Comparison of ENCODE assay signal across 14 mouse cellular contexts in the genomic region with DNA sequence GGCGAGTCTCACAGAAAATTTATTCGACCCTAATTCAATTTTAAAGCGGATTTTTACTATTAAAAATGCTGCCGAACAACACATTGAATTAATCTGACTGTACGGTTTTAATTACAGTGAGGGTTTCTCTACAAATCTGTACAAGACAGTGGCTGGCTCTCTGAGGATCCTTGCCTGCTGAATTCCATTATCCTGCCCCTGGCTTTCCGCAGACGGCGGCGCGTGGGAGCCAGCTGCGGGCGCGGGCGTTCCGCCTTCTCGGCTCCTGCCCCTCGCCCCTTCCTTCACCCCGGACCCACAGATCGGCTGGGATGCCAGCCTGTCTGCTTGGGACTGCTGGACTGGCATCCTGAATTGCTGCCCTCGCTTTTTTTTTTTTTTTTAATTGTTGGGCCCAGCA. TPM values are rescaled to one million over a fixed set of nuclear protein-coding genes. Genes with fewer than 3 reads are reported as not detected.
DNase-seq lines count a peak whose midpoint lies in the region; ATAC-seq and TF ChIP-seq lines count a peak whose summit lies in the region.
"Had no signal": no experiment of that assay in that cellular context is flagged by ENCODE, and none has a peak within 500 bp of the region (broad histone marks: within the 10 kb centered on the region; RNA-seq: fewer than 3 reads in every experiment).

No protein-coding gene starts in this region.

- peaks cover 56% of the 10 kb centered on the region for H3K4me1 ChIP-seq in E14TG2a.4 (replicated peaks; ENCODE audit: low read depth, low read length)
- peaks cover 22% of the 10 kb centered on the region for H3K4me1 ChIP-seq in forebrain, embryonic 13.5 days
- H3K4me1 ChIP-seq in midbrain, embryonic 11.5 days (ENCODE audit: control insufficient read depth, insufficient read depth, low read length): peaks cover 3% of the 10 kb centered on the region; the same call in 1 of the 2 replicates
- no peaks in the 10 kb centered on the region for H3K4me1 ChIP-seq in liver, postnatal 0 days (ENCODE audit: insufficient read depth)

- no peak for TF ChIP-seq EP300 in liver, postnatal 0 days (IDR thresholded peaks at IDR 0.05; ENCODE audit: low read depth)

- H3K27ac ChIP-seq in forebrain, embryonic 13.5 days: peak overlapping the region; percentile 79
- no peak overlapping the region for H3K27ac ChIP-seq in midbrain, embryonic 11.5 days (ENCODE audit: low read depth, low read length)
- H3K27ac ChIP-seq in liver, postnatal 0 days (ENCODE audit: low read depth): no peak overlapping the region
- H3K27ac ChIP-seq: layer of hippocampus, adult 2 months had no signal

- ATAC-seq in forebrain, embryonic 13.5 days: no peak
- 0 out of 2 replicates have a peak, but pooled peaks have one; percentile 14 for ATAC-seq in midbrain, embryonic 11.5 days (ENCODE audit: low FRiP score)
- no peak for ATAC-seq in liver, postnatal 0 days

- peak overlapping the region; percentile 26; the same call in 1 of the 2 replicates for H3K4me3 ChIP-seq in E14TG2a.4 (replicated peaks; ENCODE audit: low read length)
- H3K4me3 ChIP-seq in forebrain, embryonic 13.5 days: peak overlapping the region; percentile 43
- no peak overlapping the region for H3K4me3 ChIP-seq in midbrain, embryonic 11.5 days (ENCODE audit: low read depth, low read length)
- no peak overlapping the region for H3K4me3 ChIP-seq in liver, postnatal 0 days (ENCODE audit: low read depth, low read length)
- H3K4me3 ChIP-seq: layer of hippocampus, adult 2 months had no signal

- no peaks in the 10 kb centered on the region for H3K9me3 ChIP-seq in E14TG2a.4 (ENCODE audit: low read length)
- H3K9me3 ChIP-seq in forebrain, embryonic 13.5 days (replicated peaks): no peaks in the 10 kb centered on the region
- H3K9me3 ChIP-seq in midbrain, embryonic 11.5 days (ENCODE audit: control insufficient read depth, low read length): no peaks in the 10 kb centered on the region
- H3K9me3 ChIP-seq in liver, postnatal 0 days (ENCODE audit: low read length): no peaks in the 10 kb centered on the region

- peak overlapping the region; percentile 56 for H3K4me2 ChIP-seq in forebrain, embryonic 13.5 days
- no peak overlapping the region for H3K4me2 ChIP-seq in midbrain, embryonic 11.5 days
- no peak overlapping the region for H3K4me2 ChIP-seq in liver, postnatal 0 days (ENCODE audit: low read depth, low read length)

- WGBS in forebrain, embryonic 13.5 days: under 1% methylated on average over 20 of the region's 20 CpGs
- 1% methylated on average over 20 of the region's 20 CpGs for WGBS in midbrain, embryonic 11.5 days
- 2% methylated on average over 20 of the region's 20 CpGs for WGBS in liver, postnatal 0 days (ENCODE audit: insufficient replicate concordance)

- no peaks in the 10 kb centered on the region for H3K36me3 ChIP-seq in E14TG2a.4 (ENCODE audit: insufficient read depth, low read length)
- H3K36me3 ChIP-seq in forebrain, embryonic 13.5 days (ENCODE audit: poor library complexity, severe bottlenecking): no peaks in the 10 kb centered on the region
- no peaks in the 10 kb centered on the region for H3K36me3 ChIP-seq in midbrain, embryonic 11.5 days (ENCODE audit: control insufficient read depth, insufficient read depth, low read length)
- H3K36me3 ChIP-seq in liver, postnatal 0 days (replicated peaks; ENCODE audit: insufficient read depth, low read length): no peaks in the 10 kb centered on the region

- peak; percentile 56 for DNase-seq in embryo, embryonic 10.5 days (ENCODE audit: low spot score)
- no peak for DNase-seq in embryo, embryonic 10 days (ENCODE audit: low spot score)
- DNase-seq in midbrain, embryonic 11.5 days (ENCODE audit: low spot score, missing footprints): peak; percentile 92
- no peak for DNase-seq in lung, postnatal 4 days
- no peak for DNase-seq in thymus, postnatal 25 days
- no peak for DNase-seq in liver, postnatal 0 days
- DNase-seq: gastrocnemius, postnatal 14 days; kidney, adult 11 months; lung, postnatal 14 days had no signal

- no peak for TF ChIP-seq CTCF in E14TG2a.4 (conservative IDR thresholded peaks at IDR 0.05; ENCODE audit: low read length)
- TF ChIP-seq CTCF in liver, postnatal 0 days (IDR thresholded peaks at IDR 0.05; ENCODE audit: low read depth): no peak

- H3K27me3 ChIP-seq in E14TG2a.4 (ENCODE audit: insufficient read depth, low read length): peaks cover 93% of the 10 kb centered on the region
- peaks cover 96% of the 10 kb centered on the region for H3K27me3 ChIP-seq in forebrain, embryonic 13.5 days
- peaks cover 97% of the 10 kb centered on the region for H3K27me3 ChIP-seq in midbrain, embryonic 11.5 days (ENCODE audit: control insufficient read depth, insufficient read depth, low read length)
- H3K27me3 ChIP-seq in liver, postnatal 0 days (ENCODE audit: insufficient read depth, low read length): peaks cover 90% of the 10 kb centered on the region

- peak overlapping the region; percentile 59 for H3K9ac ChIP-seq in forebrain, embryonic 13.5 days
- H3K9ac ChIP-seq in midbrain, embryonic 11.5 days (ENCODE audit: low read length): no peak overlapping the region
- H3K9ac ChIP-seq in liver, postnatal 0 days (replicated peaks): no peak overlapping the region

RNA-seq across cellular contexts. Expression of gene Dlx6, which starts 6.8 kb away (rescaled TPM):
- 15.5 and 16.2 TPM in 2 replicates for polyA plus RNA-seq in forebrain, embryonic 13.5 days (2015; fragmentation: Nextera tagmentation; extraction: Ambion mirVana)
- polyA plus RNA-seq in midbrain, embryonic 11.5 days (2014; fragmentation: Nextera tagmentation; extraction: Ambion mirVana): 0.33 and 0.81 TPM in 2 replicates
- not detected in 2 replicates for polyA plus RNA-seq in liver, postnatal 0 days (2015; fragmentation: Nextera tagmentation; extraction: Ambion mirVana)
- polyA plus RNA-seq: heart, embryonic 16.5 days; liver, adult 2 months had no signal

RNA-seq across cellular contexts. Expression of gene Dlx5, which starts 25.6 kb away (rescaled TPM):
- 84.5 and 91.5 TPM in 2 replicates for polyA plus RNA-seq in forebrain, embryonic 13.5 days (2015; fragmentation: Nextera tagmentation; extraction: Ambion mirVana)
- polyA plus RNA-seq in midbrain, embryonic 11.5 days (2014; fragmentation: Nextera tagmentation; extraction: Ambion mirVana): 5.2 and 7.7 TPM in 2 replicates
- not detected in 2 replicates for polyA plus RNA-seq in liver, postnatal 0 days (2015; fragmentation: Nextera tagmentation; extraction: Ambion mirVana)
- polyA plus RNA-seq: liver, adult 2 months had no signal

Comparison
In these comparisons a context has a peak if more than half of its experiments do, and no peak if none do; other contexts are left out.
1. DNase-seq: peak in embryo, embryonic 10.5 days (single experiment) and midbrain, embryonic 11.5 days (single experiment); none in embryo, embryonic 10 days (single experiment), lung, postnatal 4 days (0 of 2), thymus, postnatal 25 days (single experiment) and liver, postnatal 0 days (single experiment).
2. H3K4me3 ChIP-seq: peak in E14TG2a.4 (single experiment) and forebrain, embryonic 13.5 days (single experiment); none in midbrain, embryonic 11.5 days (single experiment) and liver, postnatal 0 days (single experiment).